Mouse (Mus musculus): ENCODE measurements around the gene Syngr2.
"Not testable (repeated sequence)": the region's sequence is repeated elsewhere in the genome, so short reads cannot be mapped to it uniquely, and the experiment has no call there.

Gene Syngr2

DNA sequence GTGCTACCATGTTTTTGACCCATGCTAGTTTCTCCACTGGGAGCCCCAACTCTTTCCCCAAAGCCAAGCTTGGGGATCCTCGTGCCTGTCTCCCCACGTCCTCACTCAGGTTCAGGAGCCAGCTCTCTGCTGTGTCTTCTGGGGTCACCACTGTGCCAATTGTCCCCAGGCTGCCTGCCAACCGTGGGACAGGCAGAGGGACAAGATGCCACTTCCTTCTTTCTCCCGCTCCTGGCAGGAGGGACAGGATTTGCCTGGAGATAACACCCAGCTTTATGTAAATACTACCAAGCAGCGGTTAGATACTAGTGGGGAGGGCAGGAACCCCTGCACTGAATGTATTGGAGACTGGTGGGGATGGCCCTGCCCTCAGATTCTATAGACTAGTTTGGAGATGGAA, 4.4 kb downstream of the Syngr2 start:
- no peak for DNase-seq (ENCODE audit: low read depth, low spot score)

- no peak for DNase-seq (ENCODE audit: low read depth, low spot score)
Measured at GRCm38 (mm10) chr11:117814704-117815366, 5.4 kb downstream of the Syngr2 start.

- DNase-seq (ENCODE audit: low read depth, low spot score) = not testable (repeated sequence)
Measured at GRCm38 (mm10) chr11:117815850-117816249, 6.4 kb downstream of the Syngr2 start.

- no peak for DNase-seq (ENCODE audit: low read depth, low spot score)
Measured at GRCm38 (mm10) chr11:117816389-117816996, 7.0 kb downstream of the Syngr2 start.

DNA sequence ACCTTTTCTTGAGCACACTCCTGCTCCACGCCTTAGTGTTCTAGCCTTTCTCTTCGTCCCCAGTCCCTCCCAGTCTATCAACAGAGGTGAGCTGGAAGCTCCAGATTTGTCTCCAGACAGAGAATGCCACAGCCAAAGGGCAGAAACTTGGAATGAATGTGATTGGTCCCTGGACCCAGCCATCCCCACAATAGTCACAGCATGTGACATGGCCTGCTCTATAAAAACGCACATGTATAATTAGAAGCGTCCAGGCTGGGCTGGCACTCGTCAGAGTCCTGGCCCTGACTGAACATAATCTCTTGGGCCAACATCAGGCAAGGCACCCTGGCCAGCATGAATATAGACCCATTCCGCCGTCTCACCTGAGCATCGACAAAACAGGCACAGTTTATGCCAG, 9.6 kb downstream of the Syngr2 start:
- DNase-seq (ENCODE audit: low read depth, low spot score) = no peak

DNA sequence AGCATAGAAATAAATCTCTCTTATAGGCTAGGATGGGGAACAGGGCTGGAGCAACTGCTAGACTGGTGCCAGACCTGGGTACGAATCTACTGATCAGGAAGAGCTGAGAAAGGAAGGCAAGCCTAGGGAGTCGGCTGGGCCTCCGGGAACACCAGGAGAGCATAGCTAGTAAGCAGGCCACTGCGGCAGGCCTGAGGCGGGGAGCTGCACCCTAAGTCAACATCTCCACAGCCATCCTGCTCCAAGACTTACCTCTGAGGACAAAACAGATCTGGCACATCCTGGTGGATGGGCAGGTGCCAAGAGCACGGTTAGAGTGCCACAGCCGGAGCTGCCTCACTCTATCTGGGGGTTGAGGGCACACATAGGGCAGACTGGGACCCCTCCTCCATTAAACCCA, 10.7 kb downstream of the Syngr2 start:
- DNase-seq (ENCODE audit: low read depth, low spot score) = no peak

GRCm38 (mm10) chr11:117821868-117822267, 12.4 kb downstream of the Syngr2 start:
- DNase-seq (ENCODE audit: low read depth, low spot score) = no peak

DNA sequence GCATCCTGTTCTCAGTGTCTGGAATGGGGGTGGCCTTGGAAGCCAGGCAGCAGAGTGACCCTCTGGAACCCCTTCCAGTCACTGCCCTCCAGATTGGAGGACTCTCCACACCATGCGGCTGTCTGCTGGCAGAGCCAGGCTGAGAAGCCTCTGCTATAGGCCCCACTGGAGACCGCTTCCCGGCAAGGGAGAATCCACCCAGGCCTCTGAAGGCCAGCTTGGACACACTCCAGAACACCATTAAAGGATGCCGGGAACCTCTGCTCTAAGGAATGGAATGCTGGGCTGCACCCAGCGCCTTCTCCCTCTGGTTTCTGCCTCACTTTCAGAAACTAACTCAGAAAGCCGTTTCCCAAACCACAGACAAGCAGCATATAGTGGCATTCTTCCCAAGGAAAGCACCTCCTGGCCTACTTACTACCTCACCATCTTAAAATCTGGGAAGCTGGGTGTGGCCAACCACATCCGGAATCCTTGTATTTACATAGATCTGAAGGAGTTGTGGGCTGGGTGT, 13.3 kb downstream of the Syngr2 start:
- DNase-seq (ENCODE audit: low read depth, low spot score) = no peak

- DNase-seq (ENCODE audit: low read depth, low spot score) = no peak
Measured at GRCm38 (mm10) chr11:117823411-117823810, 13.9 kb downstream of the Syngr2 start.

GRCm38 (mm10) chr11:117824060-117824969, 14.8 kb downstream of the Syngr2 start:
- DNase-seq (ENCODE audit: low read depth, low spot score) = peak; percentile 85

DNA sequence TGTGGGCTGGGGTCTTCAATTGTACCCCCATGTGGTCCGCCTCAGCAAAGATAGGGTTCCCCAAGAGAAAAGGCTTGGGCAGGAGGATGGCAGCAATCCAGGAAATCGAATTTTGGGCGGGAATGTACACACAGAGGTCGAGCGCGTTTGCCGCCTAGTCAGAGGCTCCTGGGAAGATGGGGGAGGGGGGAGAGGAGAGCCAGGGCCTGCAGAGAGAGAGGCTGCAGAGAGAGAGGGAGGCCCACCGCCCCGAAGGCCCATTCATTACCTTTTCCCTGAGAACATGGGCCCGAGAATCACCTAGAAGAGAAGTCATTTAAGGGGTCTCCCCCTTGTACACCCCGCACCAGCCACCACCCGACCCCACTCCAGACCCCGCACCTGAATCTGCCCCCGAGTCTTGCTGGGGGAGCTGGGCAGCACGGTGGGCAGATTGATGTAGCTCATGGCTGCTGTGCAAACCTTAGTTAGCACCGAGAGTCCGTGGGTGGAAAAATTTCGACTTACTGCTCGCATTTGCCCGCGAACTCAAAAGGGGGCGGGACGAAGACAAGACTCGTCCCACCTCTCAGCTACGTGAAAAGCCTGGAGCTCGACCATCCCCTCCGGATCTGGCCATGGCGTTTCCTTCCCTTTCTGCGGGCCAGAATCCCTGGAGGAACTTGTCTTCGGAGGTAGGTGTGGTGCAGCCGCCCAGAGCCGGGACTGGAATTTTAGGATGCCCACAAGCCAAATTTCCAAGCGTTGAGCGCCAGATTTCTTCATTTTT, 16.0 kb downstream of the Syngr2 start, which contains the start of the genes Afmid and Tk1:
Afmid (plus strand) TSS at position 592 of the 769 bp plus-strand sequence.
Tk1 (minus strand) TSS at position 760 of the 769 bp plus-strand sequence.
- DNase-seq (ENCODE audit: low read depth, low spot score) = peak; percentile 91

DNA sequence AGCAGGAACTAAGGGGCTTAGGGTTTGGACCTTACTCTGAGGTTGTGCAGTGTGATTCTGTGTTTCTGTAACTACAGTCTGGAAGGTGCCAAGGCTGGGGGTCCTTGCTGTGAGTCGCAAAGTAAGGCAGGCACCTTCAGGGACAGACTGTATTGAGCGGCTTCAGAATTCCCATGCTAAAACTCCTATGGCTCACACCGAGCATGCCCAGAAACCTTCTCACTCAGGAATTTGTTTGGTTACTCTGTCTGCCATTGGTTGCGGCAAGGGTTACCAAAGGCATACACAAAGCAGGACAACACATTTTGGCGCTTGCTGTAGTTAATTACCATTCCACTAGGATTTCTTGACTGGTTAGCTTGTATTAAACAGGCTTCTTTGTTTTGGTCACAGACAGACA, 16.7 kb downstream of the Syngr2 start:
- DNase-seq (ENCODE audit: low read depth, low spot score) = no peak

GRCm38 (mm10) chr11:117826916-117827315, 17.4 kb downstream of the Syngr2 start:
- no peak for DNase-seq (ENCODE audit: low read depth, low spot score)

DNA sequence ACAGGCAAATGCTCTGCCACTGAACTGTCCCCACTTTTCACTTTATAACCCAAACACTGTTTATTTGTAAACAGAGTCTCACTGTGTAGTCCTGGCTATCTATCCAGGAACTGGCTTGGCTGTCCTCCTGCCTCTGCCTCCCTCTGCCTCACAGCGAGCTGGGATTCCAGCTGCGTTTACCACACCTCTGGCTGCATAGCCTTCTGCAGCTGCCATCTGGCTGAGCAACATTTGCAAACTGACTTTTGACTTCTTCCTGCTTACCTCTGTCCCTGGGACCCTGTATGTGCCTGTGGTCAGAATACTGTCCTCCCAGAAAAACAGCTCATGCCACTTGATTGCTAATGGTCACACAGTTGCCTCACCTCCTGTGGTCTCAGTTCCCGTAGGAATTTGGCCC, 17.9 kb downstream of the Syngr2 start:
- DNase-seq (ENCODE audit: low read depth, low spot score) = no peak

GRCm38 (mm10) chr11:117828149-117828887, 18.9 kb downstream of the Syngr2 start:
- no peak for DNase-seq (ENCODE audit: low read depth, low spot score)

GRCm38 (mm10) chr11:117828888-117829604, 19.6 kb downstream of the Syngr2 start:
- DNase-seq (ENCODE audit: low read depth, low spot score) = no peak

DNA sequence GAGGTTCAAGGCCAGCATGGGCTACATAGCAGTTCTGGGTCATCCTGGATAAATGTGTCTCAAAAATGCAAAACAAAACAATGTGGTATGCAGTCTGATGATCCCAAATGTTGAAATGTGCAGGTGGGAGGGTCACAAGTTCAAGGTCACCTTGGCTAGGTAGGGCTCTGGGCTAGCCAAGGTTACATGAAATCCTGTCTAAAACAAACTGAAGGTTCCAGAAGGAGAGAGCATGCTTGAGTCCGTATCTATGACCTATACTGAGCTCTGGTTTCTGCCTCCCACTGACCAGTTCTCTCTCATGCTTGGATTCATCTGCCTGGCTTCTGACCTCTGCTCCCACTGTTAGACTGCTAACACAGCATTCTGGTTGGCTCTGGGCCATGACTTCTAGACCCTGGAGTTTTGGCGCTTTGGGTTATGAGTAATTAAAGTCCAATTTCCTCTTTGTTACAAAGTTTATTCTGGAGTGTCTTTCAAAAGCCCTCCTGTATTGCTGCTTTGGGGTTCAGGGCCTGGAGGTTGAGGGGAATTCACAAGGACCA, 20.3 kb downstream of the Syngr2 start:
- DNase-seq (ENCODE audit: low read depth, low spot score) = no peak

DNA sequence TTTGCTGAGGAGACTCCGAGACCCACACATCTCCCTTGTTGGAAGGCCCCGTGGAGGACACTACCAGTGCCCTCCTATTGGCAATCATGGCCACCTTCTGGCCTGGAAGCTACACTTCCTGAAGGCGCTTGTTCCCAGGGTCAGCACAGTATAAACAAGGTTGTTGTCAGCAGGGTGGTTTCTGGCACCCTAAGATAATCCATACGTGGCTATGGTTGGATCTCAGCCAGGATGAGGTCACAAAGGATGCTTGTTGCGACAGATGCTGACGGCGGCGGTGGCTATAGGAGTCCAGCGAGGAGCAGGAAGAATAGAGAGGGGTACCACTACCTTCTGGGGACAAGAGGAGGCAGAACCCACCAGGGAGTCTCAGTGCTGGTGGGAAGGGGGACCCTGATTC, 20.9 kb downstream of the Syngr2 start:
- DNase-seq (ENCODE audit: low read depth, low spot score) = no peak

GRCm38 (mm10) chr11:117832086-117832969, 22.9 kb downstream of the Syngr2 start:
- DNase-seq (ENCODE audit: low read depth, low spot score) = peak; percentile 86
